Mouse (Mus musculus) limb, embryonic 14.5 days (tissue): ENCODE results near the gene Micu1. TPM values are rescaled to one million over a fixed set of nuclear protein-coding genes. Genes with fewer than 3 reads are reported as not detected.

Experiments used
- ATAC-seq: fragments of 200-750 bp; cut with Nextera tagmentation; 2 replicates; pipeline ENCODE4 v1.8.0; 2017; ENCODE audit warnings: low read depth, moderate number of reproducible peaks, moderate TSS enrichment; ENCODE audit not compliant: low FRiP score
- DNase-seq: peaks from one replicate; pipeline ENCODE4 v3.0.0-alpha.2; 2015; ENCODE audit warnings: low spot score
- H3K27ac ChIP-seq: fragments of 300-500 bp; sonication (generic); replicated peaks from 2 replicates; pipeline ENCODE4 v1.5.1; 2014; ENCODE audit warnings: low read depth, mild to moderate bottlenecking, low read length, moderate library complexity, mixed read lengths
- H3K27me3 ChIP-seq: fragments of 300-500 bp; sonication (generic); 2 replicates; pipeline ENCODE4 v1.6.1; 2014; ENCODE audit warnings: low read length, mixed read lengths; ENCODE audit not compliant: control insufficient read depth, insufficient read depth
- H3K36me3 ChIP-seq: fragments of 300-500 bp; sonication (generic); 2 replicates; pipeline ENCODE4 v1.6.1; 2014; ENCODE audit warnings: mild to moderate bottlenecking, low read length, moderate library complexity, mixed read lengths; ENCODE audit not compliant: control insufficient read depth, insufficient read depth
- H3K4me1 ChIP-seq: fragments of 300-500 bp; sonication (generic); 2 replicates; pipeline ENCODE4 v1.6.1; 2014; ENCODE audit warnings: antibody characterized with exemption, low read length, mixed read lengths; ENCODE audit not compliant: control insufficient read depth, insufficient read depth
- H3K4me2 ChIP-seq: fragments of 300-500 bp; sonication (generic); replicated peaks from 2 replicates; pipeline ENCODE4 v1.6.1; 2014; ENCODE audit warnings: low read depth, mild to moderate bottlenecking, low read length, moderate library complexity; ENCODE audit not compliant: severe bottlenecking
- H3K4me3 ChIP-seq: fragments of 300-500 bp; sonication (generic); replicated peaks from 2 replicates; pipeline ENCODE4 v1.5.1; 2014; ENCODE audit warnings: low read length
- H3K9ac ChIP-seq: fragments of 300-500 bp; sonication (generic); 2 replicates; pipeline ENCODE4 v1.6.1; 2014; ENCODE audit warnings: mild to moderate bottlenecking, low read depth, low read length, moderate library complexity; ENCODE audit not compliant: severe bottlenecking
- H3K9me3 ChIP-seq: fragments of 300-500 bp; sonication (generic); 2 replicates; pipeline ENCODE4 v1.6.1; 2016; ENCODE audit warnings: low read length; ENCODE audit not compliant: control insufficient read depth
- POLR2A ChIP-seq: fragments of 200-500 bp; IDR thresholded peaks from 2 replicates; pipeline ENCODE4 v1.8.0; 2012; ENCODE audit warnings: inconsistent platforms, mild to moderate bottlenecking, moderate library complexity, borderline replicate concordance; ENCODE audit not compliant: insufficient read depth, insufficient read length; ENCODE audit errors: extremely low read depth
- WGBS: fragments of 180-500 bp; shearing (Covaris S2); extraction: QIAGEN DNeasy Blood & Tissue Kit; methylation state at CpG from one replicate; pipeline ENCODE4 v1.1.7; 2014; 5-methylcytosine and 5-hydroxymethylcytosine counted together
- polyA plus RNA-seq, 2 experiments: library from polyadenylated mRNA; depleted of rRNA in 1 of 2; stranded (reverse) in 1 of 2; unstranded in 1 of 2; fragments of >200 nt; fragmentation: Nextera tagmentation in 1 of 2; extraction: Ambion mirVana in 1 of 2; gene quantifications; 2 replicates each; pipeline versions ENCODE4 v1.2.1 to v1.2.3; 2012 to 2014

Gene Micu1
- polyA plus RNA-seq, 2 experiments: 81.9 to 93.7 TPM

- no peaks in the 10 kb centered on the region for H3K9me3 ChIP-seq
- DNase-seq (no peak), ATAC-seq (no peak)
- peaks cover 9% of the 10 kb centered on the region for H3K36me3 ChIP-seq
- no peak overlapping the region for H3K4me3 ChIP-seq
- WGBS: 77% methylated on average over 2 of the region's 2 CpGs
- no peak overlapping the region for H3K9ac ChIP-seq
- no peak for TF ChIP-seq POLR2A
- H3K4me1 ChIP-seq: peaks cover 8% of the 10 kb centered on the region
- no peak overlapping the region for H3K27ac ChIP-seq
- H3K27me3 ChIP-seq: no peaks in the 10 kb centered on the region
- H3K4me2 ChIP-seq: no peak overlapping the region
These were observed 5.3 kb downstream of the Micu1 start for GRCm38 (mm10) chr10:59707595-59707994.

- Histone ChIP-seq H3K4me2 (no peak overlapping the region), H3K36me3 (peaks cover 9% of the 10 kb centered on the region), H3K27me3 (no peaks in the 10 kb centered on the region), H3K9me3 (no peaks in the 10 kb centered on the region), H3K27ac (no peak overlapping the region), H3K4me3 (no peak overlapping the region), H3K4me1 (no peaks in the 10 kb centered on the region), H3K9ac (no peak overlapping the region)
- DNase-seq (no peak), ATAC-seq (no peak)
- TF ChIP-seq POLR2A: no peak
- 92% methylated on average over 7 of the region's 7 CpGs for WGBS
These were observed 7.0 kb downstream of the Micu1 start for GRCm38 (mm10) chr10:59709281-59709680.

GRCm38 (mm10) chr10:59710246-59710645, 8.0 kb downstream of the Micu1 start:
- 82% methylated on average over 1 of the region's 1 CpGs for whole genome bisulfite sequencing
- no peaks in the 10 kb centered on the region for H3K27me3 ChIP-seq
- H3K9me3 ChIP-seq: no peaks in the 10 kb centered on the region
- no peak for TF ChIP-seq POLR2A
- ATAC-seq (no peak), DNase-seq (no peak)
- H3K4me3 ChIP-seq: no peak overlapping the region
- H3K36me3 ChIP-seq: peaks cover 9% of the 10 kb centered on the region
- no peak overlapping the region for H3K4me2 ChIP-seq
- H3K9ac ChIP-seq: no peak overlapping the region
- no peaks in the 10 kb centered on the region for H3K4me1 ChIP-seq
- H3K27ac ChIP-seq: no peak overlapping the region

GRCm38 (mm10) chr10:59712062-59712461, 9.8 kb downstream of the Micu1 start:
- no peak for TF ChIP-seq POLR2A
- ATAC-seq: no peak
- Histone ChIP-seq H3K9ac (no peak overlapping the region), H3K4me3 (no peak overlapping the region), H3K27me3 (no peaks in the 10 kb centered on the region), H3K9me3 (no peaks in the 10 kb centered on the region), H3K4me2 (no peak overlapping the region), H3K4me1 (no peaks in the 10 kb centered on the region), H3K27ac (no peak overlapping the region), H3K36me3 (peaks cover 9% of the 10 kb centered on the region)
- DNase-seq: no peak
- 93% methylated on average over 8 of the region's 8 CpGs for WGBS

GRCm38 (mm10) chr10:59720017-59720416, 17.7 kb downstream of the Micu1 start:
- Histone ChIP-seq H3K36me3 (no peaks in the 10 kb centered on the region), H3K4me1 (peaks cover 23% of the 10 kb centered on the region), H3K4me2 (no peak overlapping the region), H3K9me3 (no peaks in the 10 kb centered on the region), H3K9ac (no peak overlapping the region), H3K27ac (no peak overlapping the region), H3K4me3 (no peak overlapping the region), H3K27me3 (no peaks in the 10 kb centered on the region)
- 66% methylated on average over 7 of the region's 7 CpGs for WGBS
- ATAC-seq: no peak
- no peak for TF ChIP-seq POLR2A
- DNase-seq: no peak

GRCm38 (mm10) chr10:59721555-59721954, 19.3 kb downstream of the Micu1 start:
- 0 out of 2 replicates have a peak overlapping the region, but pooled peaks have one; percentile 22 for H3K27ac ChIP-seq
- no peaks in the 10 kb centered on the region for H3K9me3 ChIP-seq
- H3K4me1 ChIP-seq: peaks cover 23% of the 10 kb centered on the region
- ATAC-seq (peak; percentile 63), DNase-seq (no peak)
- no peak for TF ChIP-seq POLR2A
- no peaks in the 10 kb centered on the region for H3K27me3 ChIP-seq
- WGBS: 66% methylated on average over 4 of the region's 4 CpGs
- no peaks in the 10 kb centered on the region for H3K36me3 ChIP-seq
- no peak overlapping the region for H3K9ac ChIP-seq
- H3K4me2 ChIP-seq: no peak overlapping the region
- no peak overlapping the region for H3K4me3 ChIP-seq
